Mouse (Mus musculus) lung, adult 2 months (tissue): ENCODE results near the gene Gmds.

Experiments used
- CTCF ChIP-seq: fragments of 200-500 bp; IDR thresholded peaks from 2 replicates; pipeline ENCODE4 v1.5.1; 2011; ENCODE audit warnings: mild to moderate bottlenecking, low read length, control low read depth; ENCODE audit not compliant: insufficient read depth
- POLR2A ChIP-seq: fragments of 200-500 bp; IDR thresholded peaks from 2 replicates; pipeline ENCODE4 v1.6.1; 2011; ENCODE audit warnings: low read depth, mild to moderate bottlenecking, control low read depth, low read length, borderline replicate concordance; ENCODE audit errors: extremely low read depth

DNA sequence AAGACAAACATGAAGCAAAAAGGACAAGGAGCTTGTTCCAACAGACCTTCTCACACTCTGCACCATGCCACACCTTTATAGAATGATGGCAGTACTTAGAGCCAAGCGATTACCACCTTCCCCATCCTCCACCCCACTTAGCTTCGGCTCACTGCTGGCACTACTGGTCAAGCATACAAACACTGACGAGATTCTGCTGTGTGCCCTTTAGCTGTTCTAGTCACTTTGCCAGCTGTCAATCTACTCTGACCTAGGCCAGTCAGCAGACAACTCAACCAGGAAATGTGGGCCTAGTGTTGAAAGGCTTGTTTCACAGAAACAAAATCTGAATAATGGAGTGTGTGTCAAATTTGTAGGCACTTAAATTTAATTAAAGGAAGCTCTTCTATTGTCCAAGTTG is 464.1 kb downstream of the Gmds start:
- TF ChIP-seq POLR2A (no peak), CTCF (no peak)
